Mouse (Mus musculus) granulocyte monocyte progenitor cell, adult 5-6 weeks (primary cell): ENCODE data around the gene Pdcd6ip. TPM values are rescaled to one million over a fixed set of nuclear protein-coding genes. Genes with fewer than 3 reads are reported as not detected.

Source experiments
- ATAC-seq: replicated peaks from 2 replicates; pipeline ENCODE4 v1.8.0; 2016; ENCODE audit warnings: mild to moderate bottlenecking, moderate TSS enrichment, inconsistent platforms; ENCODE audit not compliant: poor library complexity, severe bottlenecking
- total RNA-seq, 2 experiments: library from RNA; stranded (forward) in 1 of 2; stranded (reverse) in 1 of 2; fragments of 200-712, 200-1000 nt in 1 of 2; fragments of >200 nt in 1 of 2; fragmentation: Nextera tagmentation in 1 of 2; gene quantifications; 2 replicates each; pipeline ENCODE4 v1.2.3; 2014 to 2017

Gene Pdcd6ip
- 95.3 and 128 TPM in 2 replicates for total RNA-seq (2014; fragmentation: Nextera tagmentation)
- 46.4 and 71.0 TPM in 2 replicates for total RNA-seq (2017)

GRCm38 (mm10) chr9:113707481-113708360, at the start of gene Pdcd6ip:
Pdcd6ip (minus strand) TSS chr9:113708259.
- peak; percentile 64 for ATAC-seq

DNA sequence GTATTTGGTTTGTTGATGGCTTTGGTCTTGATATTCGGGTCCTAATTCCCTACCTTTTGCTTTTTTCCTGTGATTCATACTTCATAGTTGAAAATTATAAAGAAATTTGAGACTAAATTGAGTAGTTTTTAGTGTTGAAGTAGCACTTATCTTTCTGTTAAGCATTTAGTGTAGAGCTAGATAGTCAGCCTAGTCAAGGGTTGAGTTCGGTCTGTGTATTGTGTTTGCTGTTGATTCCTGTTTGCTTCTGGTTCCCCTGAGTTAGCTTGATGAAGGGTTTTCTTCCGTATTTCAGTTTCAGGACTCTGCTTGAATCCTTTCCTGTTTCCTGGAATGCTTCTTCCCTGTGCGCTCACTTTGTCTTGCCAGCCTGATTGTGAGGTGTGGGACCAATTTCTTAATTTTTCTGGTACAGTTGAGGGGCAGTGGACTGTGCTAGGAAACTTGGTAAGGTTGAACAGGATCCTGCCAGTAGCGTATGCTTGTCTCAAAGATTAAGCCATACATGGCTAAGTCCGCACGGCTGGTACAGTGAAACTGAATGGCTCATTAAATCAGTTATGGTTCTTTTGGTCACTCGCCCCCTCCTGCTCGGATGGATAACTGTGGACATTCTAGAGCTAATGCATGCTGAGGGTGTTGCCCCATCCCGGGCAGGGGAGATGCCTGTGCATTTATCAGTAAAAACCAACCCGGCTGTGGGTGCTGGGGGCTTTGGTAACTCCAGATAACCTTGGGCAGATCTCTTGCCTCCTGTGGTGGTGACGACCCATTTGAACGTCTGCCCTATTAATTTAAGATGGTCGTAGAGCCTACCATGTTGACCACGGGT, 48.0 kb upstream of the Pdcd6ip start:
- no peak for ATAC-seq

DNA sequence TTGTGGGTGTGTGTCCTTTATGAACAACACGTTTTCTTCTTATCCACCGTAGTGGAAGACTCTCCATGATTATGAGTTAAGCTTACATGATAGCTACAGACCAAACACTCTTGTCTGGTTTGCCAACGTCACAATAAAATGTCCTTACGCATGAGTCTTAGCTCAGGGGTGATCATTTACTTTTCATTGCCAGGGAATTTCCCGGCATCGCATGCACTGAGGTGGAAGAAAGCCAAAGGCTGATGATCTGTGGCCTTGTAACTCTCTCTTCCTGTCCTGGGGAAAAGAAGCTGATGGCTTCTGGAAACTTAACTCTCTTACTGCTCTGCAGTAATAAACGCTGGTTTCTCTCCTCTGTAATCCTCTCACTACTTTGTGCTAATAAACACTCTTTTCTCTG, 41.3 kb upstream of the Pdcd6ip start:
- ATAC-seq, result no peak

- peak; percentile 61 for ATAC-seq
Measured at GRCm38 (mm10) chr9:113743291-113743690, 35.2 kb upstream of the Pdcd6ip start.

DNA sequence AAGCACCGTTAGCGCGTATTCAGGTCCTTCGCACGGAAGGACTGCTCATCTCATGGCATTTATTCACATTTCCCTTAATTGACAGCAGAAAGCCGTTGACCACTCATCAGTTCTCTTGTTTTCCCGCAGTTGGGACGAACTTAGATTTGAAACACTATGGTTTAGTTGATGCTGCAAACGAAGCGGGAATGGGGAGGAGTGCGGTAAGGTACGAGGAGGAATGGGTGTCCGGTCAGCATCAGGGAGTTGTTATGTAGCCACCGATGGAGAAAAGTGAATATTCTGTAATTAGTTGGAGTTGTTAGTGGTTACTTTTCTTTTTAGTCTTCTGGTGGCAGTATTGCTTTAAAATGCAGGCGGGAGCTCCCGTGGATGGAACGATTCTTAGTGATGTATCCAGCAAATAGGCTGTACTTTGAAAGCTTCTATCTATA, 34.3 kb upstream of the Pdcd6ip start:
- ATAC-seq, result no peak

- peak; percentile 2; the same call in 1 of the 2 replicates for ATAC-seq
Measured at GRCm38 (mm10) chr9:113741637-113742137, 33.6 kb upstream of the Pdcd6ip start.

DNA sequence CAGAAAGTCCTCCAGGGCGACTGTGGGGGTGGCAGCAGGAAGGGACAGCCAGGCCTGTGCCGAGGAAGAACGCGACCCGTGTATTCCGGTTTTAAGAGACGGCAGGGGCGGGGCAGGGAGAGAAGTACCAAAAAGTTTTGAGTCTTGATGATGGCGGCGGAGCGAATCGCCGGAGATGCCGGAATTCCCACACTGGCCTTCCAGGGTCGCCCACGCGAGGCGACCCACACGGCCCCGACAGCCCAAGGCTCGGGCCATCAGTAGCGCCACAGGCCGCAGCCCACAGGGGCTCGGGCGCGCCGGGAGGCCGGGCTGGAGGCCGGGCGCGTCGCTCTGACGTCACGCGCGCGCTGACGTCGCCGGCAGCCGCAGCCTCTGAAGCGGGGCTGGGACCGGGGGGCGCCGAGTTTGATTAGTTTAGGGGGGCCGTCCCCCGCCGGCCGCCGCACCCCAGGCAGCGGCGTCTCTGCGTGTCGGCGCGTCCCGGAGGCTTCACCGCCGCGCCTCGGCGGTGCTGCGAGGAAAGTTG, 33.1 kb upstream of the Pdcd6ip start, which contains the start of gene Clasp2:
Clasp2 (plus strand) TSS at position 366 of the 529 bp plus-strand sequence.
- peak; percentile 68 for ATAC-seq

DNA sequence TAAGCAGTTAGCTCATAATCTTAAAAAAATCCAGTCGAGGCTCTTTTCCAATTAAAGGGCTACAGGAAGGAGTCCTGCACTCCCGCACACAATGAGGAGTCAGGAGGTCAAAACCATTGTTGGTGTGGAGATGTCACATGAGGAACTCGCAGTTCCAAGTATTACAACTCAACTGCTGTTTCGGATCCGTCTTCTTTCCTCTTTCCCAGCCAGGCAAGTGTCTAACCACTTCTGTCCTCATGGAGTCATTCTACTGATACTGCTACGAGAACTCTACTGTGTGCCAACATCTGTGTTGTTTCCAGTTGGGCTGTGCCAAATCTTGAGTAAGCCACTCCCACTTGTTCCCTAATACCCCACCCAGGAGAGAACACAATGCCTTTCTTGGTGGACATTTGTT, 30.9 kb upstream of the Pdcd6ip start:
- ATAC-seq, result no peak

GRCm38 (mm10) chr9:113738021-113738420, 30.0 kb upstream of the Pdcd6ip start:
- no peak for ATAC-seq

DNA sequence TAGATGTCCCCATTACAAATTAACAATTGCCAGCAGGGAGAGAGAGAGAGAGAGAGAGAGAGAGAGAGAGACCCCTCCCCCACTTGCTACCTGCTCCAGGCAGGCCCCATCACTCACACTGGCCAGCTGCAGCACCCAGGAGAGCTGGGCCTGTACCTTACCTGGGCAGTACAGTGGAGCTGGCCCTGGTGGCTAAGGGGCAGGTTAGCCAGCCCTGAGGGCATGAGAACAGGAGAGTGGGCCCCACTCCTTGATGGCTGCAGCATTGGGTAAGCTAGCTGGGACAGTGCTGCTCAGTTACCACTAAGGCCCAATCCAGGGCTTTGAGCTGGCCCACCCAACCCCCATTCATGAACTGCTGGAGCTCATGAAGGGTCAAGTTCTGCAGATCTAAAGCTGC, 27.9 kb upstream of the Pdcd6ip start:
- no peak for ATAC-seq

DNA sequence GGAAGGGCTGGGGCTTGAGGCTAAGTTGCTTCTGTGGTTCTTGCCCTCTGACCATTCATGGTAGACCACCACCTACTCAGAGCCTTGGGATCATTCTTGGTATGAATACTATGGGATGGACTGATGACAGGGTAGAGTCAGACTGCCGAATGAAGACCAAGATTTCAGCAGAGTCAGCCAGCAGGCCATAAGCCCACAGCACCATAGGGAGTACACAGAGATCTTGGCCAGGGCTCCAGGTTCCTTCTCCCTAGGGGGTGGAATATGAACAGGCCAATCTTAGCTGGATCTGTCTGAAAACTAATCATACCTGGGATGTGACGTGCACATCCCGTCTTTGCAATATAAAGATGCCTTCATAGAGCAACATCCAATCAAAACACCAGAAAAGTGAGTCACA, 23.5 kb upstream of the Pdcd6ip start:
- ATAC-seq, result no peak

- peak; percentile 61 for ATAC-seq
Measured at GRCm38 (mm10) chr9:113726991-113727680, 19.1 kb upstream of the Pdcd6ip start.

DNA sequence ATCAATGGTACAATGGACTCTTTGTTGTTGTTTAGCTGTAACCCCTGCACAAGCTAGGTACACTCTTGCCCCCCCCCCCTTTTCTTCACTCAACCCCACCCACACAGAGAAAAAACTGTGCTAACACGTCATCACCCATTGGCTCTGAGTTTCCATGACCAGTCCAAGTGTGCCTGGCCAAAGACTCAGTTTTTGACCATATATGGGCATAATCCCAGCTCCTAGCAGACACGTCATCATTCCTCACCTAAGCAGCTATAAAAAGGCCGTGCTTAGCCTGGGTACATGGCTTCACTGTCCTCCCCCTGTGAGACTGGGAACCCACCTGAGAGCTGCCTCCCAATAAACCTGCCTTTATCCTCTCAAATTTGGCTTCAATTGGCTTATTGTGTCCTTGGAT, 18.1 kb upstream of the Pdcd6ip start:
- no peak for ATAC-seq

DNA sequence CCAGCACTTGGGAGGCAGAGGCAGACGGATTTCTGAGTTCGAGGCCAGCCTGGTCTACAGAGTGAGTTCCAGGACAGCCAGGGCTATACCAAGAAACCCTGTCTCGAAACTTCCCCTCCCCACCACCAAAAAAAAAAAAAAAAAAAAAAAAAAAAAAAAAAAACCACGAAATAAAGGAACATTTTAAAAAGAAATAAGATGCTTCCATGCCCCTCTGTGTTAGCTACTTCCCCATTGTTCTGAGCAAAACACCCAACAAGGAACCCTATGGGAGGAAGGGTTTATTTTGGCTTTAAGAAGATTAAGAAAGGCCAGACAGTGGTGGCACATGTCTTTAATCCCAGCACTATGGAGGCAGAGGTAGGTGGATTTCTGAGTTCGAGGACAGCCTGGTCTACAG, 17.6 kb upstream of the Pdcd6ip start:
- ATAC-seq, result peak; percentile 39

DNA sequence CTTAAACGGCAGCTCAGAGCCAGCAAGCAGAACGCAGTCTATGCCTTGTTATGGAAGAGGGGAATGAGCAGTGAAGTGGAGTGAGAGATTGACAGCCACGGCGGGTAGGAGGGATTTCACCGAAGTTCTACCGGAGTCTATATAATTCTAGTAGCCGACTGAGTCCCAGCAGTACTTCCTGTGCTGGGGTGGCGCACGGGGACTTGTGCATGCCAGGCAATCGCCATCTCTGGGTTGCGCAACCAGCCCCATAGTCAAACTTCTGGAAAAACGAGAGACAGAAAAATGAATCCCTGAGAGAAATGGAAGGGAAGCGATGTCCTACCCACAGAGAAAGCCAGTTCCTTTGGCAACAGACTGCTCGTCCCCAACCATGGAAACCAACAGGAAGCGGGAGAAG, 16.6 kb upstream of the Pdcd6ip start:
- peak; percentile 74 for ATAC-seq

- ATAC-seq, result peak; percentile 72
Measured at GRCm38 (mm10) chr9:113719063-113719462, 11.0 kb upstream of the Pdcd6ip start.

GRCm38 (mm10) chr9:113710871-113711270, 2.8 kb upstream of the Pdcd6ip start:
- ATAC-seq, result no peak

- ATAC-seq, result peak; percentile 67
Measured at GRCm38 (mm10) chr9:113708361-113709280, 562 bp upstream of the Pdcd6ip start.

GRCm38 (mm10) chr9:113706841-113707240, 1.2 kb downstream of the Pdcd6ip start:
- no peak for ATAC-seq
